ENCODE assay signal across 17 mouse cellular contexts in genomic region chr4:104828939-104829338, GRCm38 (mm10). TPM values are rescaled to one million over a fixed set of nuclear protein-coding genes. Genes with fewer than 3 reads are reported as not detected.
A peak's percentile ranks its signal among the peaks of the same experiment; 100 is the strongest.
DNase-seq lines count a peak whose midpoint lies in the region; ATAC-seq and TF ChIP-seq lines count a peak whose summit lies in the region.
"Had no signal": no experiment of that assay in that cellular context is flagged by ENCODE, and none has a peak within 500 bp of the region (broad histone marks: within the 10 kb centered on the region; RNA-seq: fewer than 3 reads in every experiment).

No protein-coding gene starts in this region.

- H3K27me3 ChIP-seq in limb, embryonic 14.5 days (ENCODE audit: control insufficient read depth, insufficient read depth, low read length), result no peaks in the 10 kb centered on the region
- H3K27me3 ChIP-seq in limb, embryonic 10.5 days (ENCODE audit: low read depth, poor library complexity, severe bottlenecking), result no peaks in the 10 kb centered on the region; the same call in 1 of the 2 replicates
- H3K27me3 ChIP-seq: heart, embryonic 12.5 days; megakaryocyte, embryonic 14.5 days had no signal

- H3K36me3 ChIP-seq in limb, embryonic 14.5 days (ENCODE audit: control insufficient read depth, insufficient read depth, low read length), result no peaks in the 10 kb centered on the region
- H3K36me3 ChIP-seq in limb, embryonic 10.5 days, result no peaks in the 10 kb centered on the region
- H3K36me3 ChIP-seq: heart, embryonic 12.5 days had no signal

- intact Hi-C loops in heart, postnatal 10 days (cut with DNase I), result no loop called here

- no peak for ATAC-seq in limb, embryonic 14.5 days (ENCODE audit: low FRiP score, low read depth)
- no peak for ATAC-seq in erythroid progenitor cell, adult 5-6 weeks (replicated peaks; ENCODE audit: low FRiP score, poor library complexity, severe bottlenecking)
- ATAC-seq: liver, postnatal 0 days had no signal

- DNase-seq in heart, postnatal 10 days, result peak; percentile 3 to 7
- no peak for DNase-seq in heart, adult 18-20 months
- peak; percentile 7 for DNase-seq in limb, embryonic 14.5 days (ENCODE audit: low spot score)
- DNase-seq in limb, embryonic 10.5 days (ENCODE audit: low spot score), result no peak
- peak; percentile 8 to 39 for DNase-seq in layer of hippocampus, adult 18-20 months (ENCODE audit: low spot score in 2 of 2)
- peak; percentile 30 to 41 for DNase-seq in right cerebral cortex, adult 2 months (ENCODE audit: low spot score in 2 of 2)
- DNase-seq: adrenal gland, adult 8-10 months; gastrocnemius, adult 2 months; kidney, adult 11 months; liver, postnatal 0 days had no signal

- H3K9me3 ChIP-seq in limb, embryonic 14.5 days (ENCODE audit: control insufficient read depth, low read length), result no peaks in the 10 kb centered on the region
- H3K9me3 ChIP-seq in limb, embryonic 10.5 days (replicated peaks), result no peaks in the 10 kb centered on the region
- H3K9me3 ChIP-seq: heart, embryonic 12.5 days had no signal

- no peak overlapping the region for H3K4me3 ChIP-seq in limb, embryonic 14.5 days (replicated peaks; ENCODE audit: low read length)
- H3K4me3 ChIP-seq in limb, embryonic 10.5 days, result no peak overlapping the region
- H3K4me3 ChIP-seq: gastrocnemius, adult 2 months; heart, embryonic 12.5 days; megakaryocyte, embryonic 14.5 days; myocyte had no signal

- no peak overlapping the region for H3K27ac ChIP-seq in limb, embryonic 14.5 days (replicated peaks; ENCODE audit: low read depth, low read length)
- H3K27ac ChIP-seq in limb, embryonic 10.5 days, result no peak overlapping the region
- H3K27ac ChIP-seq: gastrocnemius, adult 2 months had no signal

- H3K4me1 ChIP-seq in limb, embryonic 14.5 days (ENCODE audit: control insufficient read depth, insufficient read depth, low read length), result no peaks in the 10 kb centered on the region
- H3K4me1 ChIP-seq in limb, embryonic 10.5 days, result no peaks in the 10 kb centered on the region
- H3K4me1 ChIP-seq: heart, embryonic 12.5 days; megakaryocyte, embryonic 14.5 days had no signal

- no peak overlapping the region for H3K9ac ChIP-seq in limb, embryonic 14.5 days (ENCODE audit: low read depth, low read length, severe bottlenecking)
- H3K9ac ChIP-seq: heart, embryonic 12.5 days; liver, postnatal 0 days had no signal

- WGBS in limb, embryonic 14.5 days, result 61% methylated on average over 5 of the region's 5 CpGs
- 86% methylated on average over 5 of the region's 5 CpGs for WGBS in limb, embryonic 10.5 days

- no peak overlapping the region for H3K4me2 ChIP-seq in limb, embryonic 14.5 days (replicated peaks; ENCODE audit: low read depth, low read length, severe bottlenecking)
- H3K4me2 ChIP-seq: heart, embryonic 12.5 days had no signal

- TF ChIP-seq POLR2A in limb, embryonic 14.5 days (IDR thresholded peaks at IDR 0.05; ENCODE audit: borderline replicate concordance, extremely low read depth, insufficient read depth, insufficient read length), result no peak

RNA-seq across cellular contexts. Expression of gene Gm17662, which starts 28.2 kb away (rescaled TPM):
- total RNA-seq in heart, postnatal 10 days (2021), result not detected
- total RNA-seq in heart, adult 18-20 months (2021), result not detected
- polyA plus RNA-seq in limb, embryonic 14.5 days (2012; rRNA removed), result not detected in 2 replicates
- not detected in 2 replicates for polyA plus RNA-seq in limb, embryonic 14.5 days (2014; fragmentation: Nextera tagmentation; extraction: Ambion mirVana)
- not detected in 2 replicates for polyA plus RNA-seq in limb, embryonic 10.5 days (2016; fragmentation: Nextera tagmentation; extraction: Ambion mirVana)
- not detected for total RNA-seq in layer of hippocampus, adult 18-20 months (2021)
- total RNA-seq in erythroid progenitor cell, adult 5-6 weeks (2015; ENCODE audit: low replicate concordance), result not detected in 2 replicates
- not detected in 2 replicates for total RNA-seq in erythroid progenitor cell, adult 5-6 weeks (2017; ENCODE audit: low replicate concordance)
- total RNA-seq: adrenal gland, adult 8-10 months; gastrocnemius, adult 2 months had no signal
- polyA plus RNA-seq: cortical plate, adult 2 months; heart, embryonic 12.5 days; hindbrain, embryonic 11.5 days; liver, postnatal 0 days; myocyte; testis, adult 2 months had no signal

RNA-seq across cellular contexts. Expression of gene C8a, which starts 47.3 kb away (rescaled TPM):
- total RNA-seq in heart, postnatal 10 days (2021), result not detected
- total RNA-seq in heart, adult 18-20 months (2021), result not detected
- 0.04 TPM in 1 of 2 replicates, not detected in the other for polyA plus RNA-seq in limb, embryonic 14.5 days (2012; rRNA removed)
- not detected in 2 replicates for polyA plus RNA-seq in limb, embryonic 14.5 days (2014; fragmentation: Nextera tagmentation; extraction: Ambion mirVana)
- polyA plus RNA-seq in limb, embryonic 10.5 days (2016; fragmentation: Nextera tagmentation; extraction: Ambion mirVana), result not detected in 2 replicates
- total RNA-seq in layer of hippocampus, adult 18-20 months (2021), result not detected
- not detected in 2 replicates for total RNA-seq in erythroid progenitor cell, adult 5-6 weeks (2015; ENCODE audit: low replicate concordance)
- total RNA-seq in erythroid progenitor cell, adult 5-6 weeks (2017; ENCODE audit: low replicate concordance), result not detected in 2 replicates
- total RNA-seq: gastrocnemius, adult 2 months had no signal
- polyA plus RNA-seq: hindbrain, embryonic 11.5 days; myocyte had no signal

Comparison
In these comparisons a context has a peak if more than half of its experiments do, and no peak if none do; other contexts are left out.
1. DNase-seq: peak in heart, postnatal 10 days (2 of 2), limb, embryonic 14.5 days (single experiment), layer of hippocampus, adult 18-20 months (2 of 2) and right cerebral cortex, adult 2 months (2 of 2); none in heart, adult 18-20 months (0 of 2) and limb, embryonic 10.5 days (single experiment).